Mouse (Mus musculus) thymus, adult 18-20 months (tissue): ENCODE results near the gene Atp1a1.

ENCODE experiments used
- DNase-seq, 2 experiments: peaks; one replicate each; pipeline ENCODE4 v3.0.0; 2022; ENCODE audit warnings: mixed read lengths in 2 of 2

Atp1a1 gene

GRCm38 (mm10) chr3:101551457-101552230, 52.8 kb downstream of the Atp1a1 start:
- no peak for DNase-seq

GRCm38 (mm10) chr3:101549749-101550148, 54.7 kb downstream of the Atp1a1 start:
- no peak for DNase-seq

GRCm38 (mm10) chr3:101544116-101544515, 60.4 kb downstream of the Atp1a1 start:
- DNase-seq = no peak

- DNase-seq = no peak
Observed at GRCm38 (mm10) chr3:101541571-101541970, 62.9 kb downstream of the Atp1a1 start.

- DNase-seq = no peak
Observed at GRCm38 (mm10) chr3:101540568-101540967, 63.9 kb downstream of the Atp1a1 start.

GRCm38 (mm10) chr3:101536322-101536721, 68.2 kb downstream of the Atp1a1 start:
- no peak for DNase-seq

- no peak for DNase-seq
Observed at GRCm38 (mm10) chr3:101534311-101534710, 70.2 kb downstream of the Atp1a1 start.

GRCm38 (mm10) chr3:101533373-101533772, 71.1 kb downstream of the Atp1a1 start:
- no peak for DNase-seq

- DNase-seq = no peak
Observed at GRCm38 (mm10) chr3:101530928-101531327, 73.6 kb downstream of the Atp1a1 start.

- no peak for DNase-seq
Observed at GRCm38 (mm10) chr3:101528900-101529594, 75.4 kb downstream of the Atp1a1 start.

- DNase-seq = no peak
Observed at GRCm38 (mm10) chr3:101528157-101528899, 76.2 kb downstream of the Atp1a1 start.

GRCm38 (mm10) chr3:101526603-101527002, 77.9 kb downstream of the Atp1a1 start:
- no peak for DNase-seq
